Mouse (Mus musculus): ENCODE data around the gene Pik3ap1.

GRCm38 (mm10) chr19:41279724-41280244 is 105.1 kb downstream of the Pik3ap1 start:
- TF ChIP-seq CTCF (conservative IDR thresholded peaks at IDR 0.05 in 1 of 2, IDR thresholded peaks at IDR 0.05 in 1 of 2; ENCODE audit: low read depth in 2 of 2, low read length in 2 of 2) (no peak), RAD21 (IDR thresholded peaks at IDR 0.05; ENCODE audit: low read depth, low read length) (no peak), ZMIZ1 (IDR thresholded peaks at IDR 0.05; ENCODE audit: low read depth, low read length) (no peak), POLR2A (IDR thresholded peaks at IDR 0.05; ENCODE audit: low read depth, low read length) (no peak), MYC (IDR thresholded peaks at IDR 0.05; ENCODE audit: low read depth, low read length) (no peak), E2F4 (IDR thresholded peaks at IDR 0.05; ENCODE audit: insufficient replicate concordance, low read depth, low read length) (no peak), MAFK (IDR thresholded peaks at IDR 0.05; ENCODE audit: insufficient replicate concordance, low read length) (no peak), USF2 (conservative IDR thresholded peaks at IDR 0.05; ENCODE audit: low read depth, low read length) (no peak), MAX (IDR thresholded peaks at IDR 0.05; ENCODE audit: low read length) (no peak), RCOR1 (conservative IDR thresholded peaks at IDR 0.05; ENCODE audit: low read depth, low read length) (no peak), SMC3 (IDR thresholded peaks at IDR 0.05; ENCODE audit: low read depth, low read length) (no peak), NRF1 (IDR thresholded peaks at IDR 0.05; ENCODE audit: low read depth, low read length) (no peak), POLR2AphosphoS2 (IDR thresholded peaks at IDR 0.05; ENCODE audit: low read depth, low read length) (no peak)

Data from CH12.LX (cell line).